Mouse (Mus musculus) liver, adult 2 months (tissue): ENCODE results near the gene Ogfod2. TPM values are rescaled to one million over a fixed set of nuclear protein-coding genes. Genes with fewer than 3 reads are reported as not detected.

ENCODE experiments used
- DNase-seq: peaks from one replicate; pipeline ENCODE4 v3.0.0-alpha.2; 2011; ENCODE audit warnings: low read depth, low spot score; ENCODE audit errors: extremely low read depth
- H3K27ac ChIP-seq: fragments of 200-500 bp; replicated peaks from 2 replicates; pipeline ENCODE4 v1.5.1; 2012; ENCODE audit warnings: low read depth, mild to moderate bottlenecking, control low read depth, inconsistent platforms, low read length; ENCODE audit not compliant: insufficient read depth
- H3K27me3 ChIP-seq: fragments of 200-500 bp; 2 replicates; pipeline ENCODE4 v1.6.1; 2012; ENCODE audit warnings: mild to moderate bottlenecking, moderate library complexity, low read length, inconsistent platforms; ENCODE audit not compliant: control insufficient read depth, insufficient read depth
- H3K36me3 ChIP-seq: fragments of 200-500 bp; 2 replicates; pipeline ENCODE4 v1.6.1; 2012; ENCODE audit warnings: low read length, inconsistent platforms; ENCODE audit not compliant: control insufficient read depth, insufficient read depth
- H3K4me1 ChIP-seq: fragments of 200-500 bp; 2 replicates; pipeline ENCODE4 v1.6.1; 2011; ENCODE audit warnings: low read length; ENCODE audit not compliant: control insufficient read depth, insufficient read depth
- H3K4me3 ChIP-seq: fragments of 200-500 bp; 2 replicates; pipeline ENCODE4 v1.5.1; 2011; ENCODE audit warnings: low read depth, mild to moderate bottlenecking, control low read depth, low read length, moderate library complexity; ENCODE audit not compliant: insufficient read depth
- H3K79me2 ChIP-seq: fragments of 200-500 bp; 2 replicates; pipeline ENCODE4 v1.6.1; 2012; ENCODE audit warnings: inconsistent platforms, mild to moderate bottlenecking, low read length, moderate library complexity; ENCODE audit not compliant: control insufficient read depth, insufficient read depth
- H3K9ac ChIP-seq: fragments of 200-500 bp; 2 replicates; pipeline ENCODE4 v1.6.1; 2012; ENCODE audit warnings: low read depth, mild to moderate bottlenecking, control low read depth, inconsistent platforms, low read length
- CTCF ChIP-seq: fragments of 200-500 bp; IDR thresholded peaks from 2 replicates; pipeline ENCODE4 v1.5.1; 2011; ENCODE audit warnings: low read depth, low read length, control low read depth
- POLR2A ChIP-seq: fragments of 200-500 bp; IDR thresholded peaks from 2 replicates; pipeline ENCODE4 v1.6.1; 2011; ENCODE audit warnings: low read length, control low read depth; ENCODE audit not compliant: insufficient read depth; ENCODE audit errors: extremely low read depth
- WGBS: fragments of 180-500 bp; shearing (Covaris S2); methylation state at CpG from one replicate; pipeline ENCODE4 v1.1.7; 2018; 5-methylcytosine and 5-hydroxymethylcytosine counted together
- polyA plus RNA-seq: library from polyadenylated mRNA; depleted of rRNA; stranded (reverse); fragments of >200 nt; gene quantifications from 2 replicates; pipeline ENCODE4 v1.2.3, GENCODE M21; 2012
- total RNA-seq: library from RNA; depleted of rRNA; stranded (reverse); fragments of >200 nt; gene quantifications from 2 replicates; pipeline ENCODE4 v1.2.3, GENCODE M21; 2014

Gene Ogfod2
- total and polyA plus RNA-seq, 2 experiments: 38.5 to 65.3 TPM

GRCm38 (mm10) chr5:124119204-124119603, 7.1 kb downstream of the Ogfod2 start:
- Histone ChIP-seq H3K4me3 (no peak overlapping the region), H3K9ac (no peak overlapping the region), H3K79me2 (peaks cover 4% of the 10 kb centered on the region; the same call in 1 of the 2 replicates), H3K4me1 (peaks cover 7% of the 10 kb centered on the region), H3K27ac (no peak overlapping the region), H3K36me3 (no peaks in the 10 kb centered on the region), H3K27me3 (no peaks in the 10 kb centered on the region)
- 76% methylated on average over 5 of the region's 5 CpGs for WGBS
- no peak for TF ChIP-seq CTCF
- no peak for TF ChIP-seq POLR2A
- no peak for DNase-seq

DNA sequence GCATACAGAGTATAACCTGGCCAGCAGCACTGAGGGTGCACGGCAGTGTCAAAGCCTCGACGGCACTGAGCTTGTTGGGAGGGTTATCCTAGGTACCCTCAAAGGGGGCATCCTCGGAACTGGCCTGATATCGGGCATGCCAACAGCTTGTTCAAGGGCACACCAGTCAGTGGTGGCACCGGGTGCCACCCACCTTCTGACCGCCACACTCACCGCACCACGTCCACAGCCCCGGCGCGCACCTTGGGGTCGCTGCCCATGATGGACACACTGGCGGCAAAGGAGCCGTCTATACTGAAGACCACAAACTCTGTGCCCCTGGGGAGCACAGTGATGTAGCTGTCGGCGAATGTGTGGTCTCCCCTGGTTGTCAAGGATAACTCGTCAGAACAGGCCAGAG, 10.3 kb downstream of the Ogfod2 start:
- Histone ChIP-seq H3K9ac (no peak overlapping the region), H3K4me3 (no peak overlapping the region), H3K27me3 (no peaks in the 10 kb centered on the region), H3K27ac (no peak overlapping the region), H3K79me2 (no peaks in the 10 kb centered on the region), H3K4me1 (no peaks in the 10 kb centered on the region; the same call in 1 of the 2 replicates), H3K36me3 (0 out of 2 replicates have a peak, but pooled peaks cover 2% of the 10 kb centered on the region)
- 94% methylated on average over 18 of the region's 18 CpGs for WGBS
- TF ChIP-seq POLR2A (no peak), CTCF (no peak)
- DNase-seq: no peak

DNA sequence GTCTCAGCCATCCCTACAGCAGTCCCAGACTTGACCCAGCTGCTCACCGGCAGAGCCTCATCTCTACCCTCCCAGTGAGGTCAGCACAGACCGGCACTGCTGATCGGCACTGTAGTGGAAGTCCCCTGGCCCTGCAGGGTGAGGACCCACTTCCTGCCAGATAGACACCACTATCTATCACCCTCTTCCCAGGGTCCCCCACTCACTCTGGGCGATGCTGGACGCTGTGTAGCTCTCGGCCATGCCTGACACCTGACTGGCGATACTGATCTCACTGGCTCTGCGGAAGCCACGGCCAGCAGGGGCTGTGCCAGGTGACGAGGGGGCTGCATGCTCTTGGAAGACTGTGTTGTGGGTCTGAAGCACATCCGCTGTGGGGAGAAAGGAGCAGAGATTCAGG, 13.0 kb downstream of the Ogfod2 start:
- no peak for DNase-seq
- H3K27me3 ChIP-seq: no peaks in the 10 kb centered on the region
- 91% methylated on average over 11 of the region's 11 CpGs for WGBS
- H3K79me2 ChIP-seq: no peaks in the 10 kb centered on the region
- H3K27ac ChIP-seq: no peak overlapping the region
- H3K4me1 ChIP-seq: no peaks in the 10 kb centered on the region
- no peak overlapping the region for H3K9ac ChIP-seq
- H3K36me3 ChIP-seq: peaks cover 4% of the 10 kb centered on the region; the same call in 1 of the 2 replicates
- TF ChIP-seq CTCF: no peak
- TF ChIP-seq POLR2A: no peak
- H3K4me3 ChIP-seq: no peak overlapping the region

DNA sequence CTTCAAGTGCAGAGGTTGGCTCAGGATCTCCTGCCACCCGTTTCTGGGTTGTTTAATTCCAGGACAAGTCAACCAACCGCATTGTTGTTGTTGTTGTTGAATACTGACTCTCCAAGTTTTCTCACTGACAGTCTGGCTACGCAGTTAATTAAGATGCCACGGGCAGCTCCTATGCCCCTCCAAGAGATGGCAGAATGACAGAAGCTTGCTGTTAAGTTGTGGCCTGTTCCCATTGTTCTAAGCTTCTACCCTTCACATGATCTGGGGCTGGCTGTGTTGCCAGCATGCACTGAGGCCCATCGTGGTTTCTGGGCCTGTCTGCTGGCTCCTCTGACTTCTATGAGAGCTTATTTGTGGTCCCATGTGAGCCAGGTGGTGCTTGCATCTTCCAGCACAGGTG, 22.2 kb downstream of the Ogfod2 start:
- Histone ChIP-seq H3K9ac (no peak overlapping the region), H3K79me2 (no peaks in the 10 kb centered on the region), H3K4me1 (no peaks in the 10 kb centered on the region), H3K27ac (no peak overlapping the region), H3K4me3 (no peak overlapping the region), H3K27me3 (no peaks in the 10 kb centered on the region), H3K36me3 (peaks cover 2% of the 10 kb centered on the region; the same call in 1 of the 2 replicates)
- TF ChIP-seq POLR2A: no peak
- no peak for TF ChIP-seq CTCF
- WGBS: 92% methylated on average over 5 of the region's 5 CpGs
- DNase-seq: no peak

GRCm38 (mm10) chr5:124138066-124138465, 26.0 kb downstream of the Ogfod2 start:
- H3K27ac ChIP-seq: no peak overlapping the region
- DNase-seq: peak; percentile 22
- H3K36me3 ChIP-seq: peaks cover 8% of the 10 kb centered on the region
- TF ChIP-seq CTCF (no peak), POLR2A (no peak)
- H3K4me1 ChIP-seq: no peaks in the 10 kb centered on the region
- H3K79me2 ChIP-seq: no peaks in the 10 kb centered on the region
- H3K27me3 ChIP-seq: no peaks in the 10 kb centered on the region
- WGBS: 73% methylated on average over 7 of the region's 7 CpGs
- no peak overlapping the region for H3K4me3 ChIP-seq
- no peak overlapping the region for H3K9ac ChIP-seq

- Histone ChIP-seq H3K4me1 (no peaks in the 10 kb centered on the region), H3K36me3 (peaks cover 2% of the 10 kb centered on the region; the same call in 1 of the 2 replicates), H3K9ac (no peak overlapping the region), H3K4me3 (no peak overlapping the region), H3K27me3 (no peaks in the 10 kb centered on the region), H3K79me2 (0 out of 2 replicates have a peak, but pooled peaks cover 2% of the 10 kb centered on the region), H3K27ac (no peak overlapping the region)
- TF ChIP-seq CTCF (no peak), POLR2A (no peak)
- DNase-seq: no peak
- WGBS: 70% methylated on average over 5 of the region's 5 CpGs
Observed at GRCm38 (mm10) chr5:124149028-124149427, 36.9 kb downstream of the Ogfod2 start.
